Mouse (Mus musculus): Measurements from ENCODE around the gene Prpf40b. TPM values are rescaled to one million over a fixed set of nuclear protein-coding genes. Genes with fewer than 3 reads are reported as not detected.

Prpf40b gene
- total RNA-seq, 2 experiments from 2014 or later: 40.4 to 57.2 TPM

Other genes starting within 250 kb of the Prpf40b start
- 10 to 100 TPM; 24.0 to 59.0 TPM for gene Prph, start 239.9 kb upstream of the Prpf40b start, total RNA-seq (2021)
- gene Troap, start 220.5 kb upstream of the Prpf40b start, total RNA-seq (2021): 1 to 10 TPM; 8.2 to 9.8 TPM
- gene C1ql4, start 207.3 kb upstream of the Prpf40b start, total RNA-seq (2021): under 1 TPM in 1 of 2 experiments, not detected in 1; 0.18 TPM
- gene Dnajc22, start 201.9 kb upstream of the Prpf40b start, total RNA-seq (2021): 10 to 100 TPM; 15.0 to 21.8 TPM
- 10 to 100 TPM; 19.2 to 21.5 TPM for gene Spats2, start 169.2 kb upstream of the Prpf40b start, total RNA-seq (2021)
- 1 to 10 TPM; 1.6 to 1.8 TPM for gene Kcnh3, start 70.2 kb upstream of the Prpf40b start, total RNA-seq (2021)
- gene Mcrs1, start 43.1 kb upstream of the Prpf40b start, total RNA-seq (2021): 10 to 100 TPM; 40.5 to 59.5 TPM
- 1 to 10 TPM; 1.5 to 1.9 TPM for gene Fam186b, start 801 bp downstream of the Prpf40b start, total RNA-seq (2021)
- 10 to 100 TPM; 27.6 to 31.7 TPM for gene Fmnl3, start 75.4 kb downstream of the Prpf40b start, total RNA-seq (2021)
- gene Tmbim6, start 97.8 kb downstream of the Prpf40b start, total RNA-seq (2021): 100 to 1,000 TPM; 581 to 642 TPM
- 10 to 100 TPM; 19.8 to 34.0 TPM for gene Nckap5l, start 162.7 kb downstream of the Prpf40b start, total RNA-seq (2021)
- gene Bcdin3d, start 179.6 kb downstream of the Prpf40b start, total RNA-seq (2021): 1 to 10 TPM; 6.0 to 6.5 TPM
- gene Faim2, start 233.1 kb downstream of the Prpf40b start, total RNA-seq (2021): 10 to 100 TPM; 10.5 to 13.7 TPM